In genomic region chr5:122314966-122315667, GRCm38 (mm10) we compare ENCODE assay signal across 8 mouse cellular contexts. TPM values are rescaled to one million over a fixed set of nuclear protein-coding genes. Genes with fewer than 3 reads are reported as not detected.
DNase-seq lines count a peak whose midpoint lies in the region; ATAC-seq and TF ChIP-seq lines count a peak whose summit lies in the region.

No protein-coding gene starts in this region.

- H3K4me3 ChIP-seq in C2C12 (ENCODE audit: insufficient read depth, poor library complexity, severe bottlenecking), result no peak overlapping the region
- H3K4me3 ChIP-seq in embryonic facial prominence, embryonic 15.5 days (replicated peaks), result no peak overlapping the region
- no peak overlapping the region for H3K4me3 ChIP-seq in heart, embryonic 14.5 days (ENCODE audit: control insufficient read depth in 1 of 2, insufficient read depth in 1 of 2, low read depth in 1 of 2, low read length in 2 of 2)
- H3K4me3 ChIP-seq in layer of hippocampus, adult 2 months, result no peak overlapping the region
- H3K4me3 ChIP-seq in lung, embryonic 14.5 days (ENCODE audit: low read depth, low read length), result no peak overlapping the region

- H3K79me3 ChIP-seq in C2C12 (ENCODE audit: low read depth), result no peaks in the 10 kb centered on the region

- H3K27me3 ChIP-seq in C2C12 (ENCODE audit: control insufficient read depth, insufficient read depth, insufficient read length), result no peaks in the 10 kb centered on the region
- no peaks in the 10 kb centered on the region for H3K27me3 ChIP-seq in embryonic facial prominence, embryonic 15.5 days
- no peaks in the 10 kb centered on the region for H3K27me3 ChIP-seq in heart, embryonic 14.5 days (ENCODE audit: control insufficient read depth, insufficient read depth, low read length)
- H3K27me3 ChIP-seq in lung, embryonic 14.5 days (ENCODE audit: insufficient read depth, low read length), result no peaks in the 10 kb centered on the region

- no peak overlapping the region for H3ac ChIP-seq in C2C12 (ENCODE audit: control insufficient read depth, insufficient read length, low read depth)

- H3K79me2 ChIP-seq in C2C12 (ENCODE audit: control insufficient read depth, insufficient read depth), result peaks cover 13% of the 10 kb centered on the region

- DNase-seq in adrenal gland, adult 18-20 months (ENCODE audit: low spot score in 2 of 2), result peak; percentile 73 to 81
- peak; percentile 85 to 88 for DNase-seq in layer of hippocampus, adult 2 months (ENCODE audit: low spot score in 2 of 2)
- DNase-seq in lung, embryonic 14.5 days, result peak; percentile 66
- DNase-seq in right cerebral cortex, postnatal 36 days (ENCODE audit: low spot score in 2 of 2), result peak; percentile 90 to 94
- DNase-seq in urinary bladder, postnatal 25 days (ENCODE audit: low spot score), result peak; percentile 72

- H3K27ac ChIP-seq in embryonic facial prominence, embryonic 15.5 days (replicated peaks), result peak overlapping the region; percentile 40
- H3K27ac ChIP-seq in heart, embryonic 14.5 days (replicated peaks in 1 of 2; ENCODE audit: control insufficient read depth in 1 of 2, insufficient read depth in 1 of 2, low read depth in 2 of 2, low read length in 2 of 2), result peak overlapping the region; percentile 60 to 70
- peak overlapping the region; percentile 83 for H3K27ac ChIP-seq in layer of hippocampus, adult 2 months
- peak overlapping the region; percentile 26; the same call in 1 of the 2 replicates for H3K27ac ChIP-seq in lung, embryonic 14.5 days (ENCODE audit: low read depth)

- ATAC-seq in embryonic facial prominence, embryonic 15.5 days (ENCODE audit: insufficient number of reproducible peaks, low FRiP score, low TSS enrichment, low read depth), result peak; percentile 90
- peak; percentile 70 for ATAC-seq in heart, embryonic 14.5 days (ENCODE audit: insufficient number of reproducible peaks, insufficient read depth, low FRiP score, low read depth)
- ATAC-seq in lung, embryonic 14.5 days (ENCODE audit: insufficient read depth), result peak; percentile 77

- peaks cover 11% of the 10 kb centered on the region for H3K4me1 ChIP-seq in embryonic facial prominence, embryonic 15.5 days
- peaks cover 21 to 53% of the 10 kb centered on the region in 2 experiments for H3K4me1 ChIP-seq in heart, embryonic 14.5 days (ENCODE audit: control insufficient read depth in 2 of 2, insufficient read depth in 2 of 2, low read length in 2 of 2)
- H3K4me1 ChIP-seq in lung, embryonic 14.5 days (ENCODE audit: insufficient read depth), result 0 out of 2 replicates have a peak, but pooled peaks cover 2% of the 10 kb centered on the region

- no peak overlapping the region for H3K9ac ChIP-seq in embryonic facial prominence, embryonic 15.5 days
- peak overlapping the region; percentile 44; the same call in 1 of the 2 replicates for H3K9ac ChIP-seq in heart, embryonic 14.5 days (ENCODE audit: low read length)
- H3K9ac ChIP-seq in lung, embryonic 14.5 days, result no peak overlapping the region

- H3K9me3 ChIP-seq in embryonic facial prominence, embryonic 15.5 days (replicated peaks), result no peaks in the 10 kb centered on the region
- no peaks in the 10 kb centered on the region for H3K9me3 ChIP-seq in heart, embryonic 14.5 days (ENCODE audit: control insufficient read depth, low read length)
- H3K9me3 ChIP-seq in lung, embryonic 14.5 days (ENCODE audit: low read depth, low read length), result no peaks in the 10 kb centered on the region

- peaks cover 17% of the 10 kb centered on the region for H3K36me3 ChIP-seq in C2C12 (ENCODE audit: control insufficient read depth, insufficient read depth)
- H3K36me3 ChIP-seq in embryonic facial prominence, embryonic 15.5 days, result peaks cover 19% of the 10 kb centered on the region
- H3K36me3 ChIP-seq in heart, embryonic 14.5 days (ENCODE audit: control insufficient read depth, insufficient read depth, low read length), result peaks cover 37% of the 10 kb centered on the region
- peaks cover 35% of the 10 kb centered on the region; the same call in 1 of the 2 replicates for H3K36me3 ChIP-seq in lung, embryonic 14.5 days (ENCODE audit: insufficient read depth)

- TF ChIP-seq CTCF in C2C12 (IDR thresholded peaks at IDR 0.05; ENCODE audit: control insufficient read depth, insufficient read depth, insufficient read length), result peak; percentile 10
- peak; percentile 52 for TF ChIP-seq CTCF in layer of hippocampus, adult 2 months (conservative IDR thresholded peaks at IDR 0.05)
- 0 out of 2 replicates have a peak, but pooled peaks have one; percentile 29 for TF ChIP-seq CTCF in lung, embryonic 14.5 days (IDR thresholded peaks at IDR 0.05; ENCODE audit: low read depth)

- no peak overlapping the region for H3K4me2 ChIP-seq in embryonic facial prominence, embryonic 15.5 days (replicated peaks)
- H3K4me2 ChIP-seq in heart, embryonic 14.5 days (ENCODE audit: low read length), result peak overlapping the region; percentile 31
- H3K4me2 ChIP-seq in lung, embryonic 14.5 days, result no peak overlapping the region

- 55% methylated on average over 20 of the region's 20 CpGs for WGBS in embryonic facial prominence, embryonic 15.5 days
- 42% methylated on average over 20 of the region's 20 CpGs for WGBS in heart, embryonic 14.5 days
- WGBS in lung, embryonic 14.5 days, result 52% methylated on average over 20 of the region's 20 CpGs

TF ChIP-seq in C2C12, 6 proteins besides CTCF, POLR2A, EP300 and RAD21:
- TF ChIP-seq MYOG (IDR thresholded peaks at IDR 0.05; ENCODE audit: control insufficient read depth, extremely low read depth, insufficient read length) (no peak), MYOD1 (IDR thresholded peaks at IDR 0.05; ENCODE audit: control insufficient read depth, insufficient read length, low read depth) (no peak), FOSL1 (IDR thresholded peaks at IDR 0.05; ENCODE audit: insufficient read depth, low read length, poor library complexity, severe bottlenecking) (no peak), MAX (IDR thresholded peaks at IDR 0.05) (peak; percentile 34), USF1 (IDR thresholded peaks at IDR 0.05; ENCODE audit: low read depth) (peak; percentile 61), CEBPB (IDR thresholded peaks at IDR 0.05; ENCODE audit: low read depth) (no peak)

RNA-seq across cellular contexts. Expression of gene Pptc7, which starts 31.0 kb away (rescaled TPM):
- polyA plus RNA-seq in C2C12 (2012; fragmentation: generic; extraction: Trizol), result 6.3 TPM
- total RNA-seq in adrenal gland, adult 18-20 months (2021), result 10 to 100 TPM; 56.1 to 70.7 TPM
- 8.0 and 9.5 TPM in 2 replicates for polyA plus RNA-seq in embryonic facial prominence, embryonic 15.5 days (2015; fragmentation: Nextera tagmentation; extraction: Ambion mirVana)
- polyA plus RNA-seq in heart, embryonic 14.5 days (2014; fragmentation: Nextera tagmentation; extraction: Ambion mirVana), result 13.0 and 16.3 TPM in 2 replicates
- 10 to 100 TPM; 39.8 to 41.1 TPM for total RNA-seq in layer of hippocampus, adult 2 months (2021)
- 9.5 and 10.1 TPM in 2 replicates for polyA plus RNA-seq in lung, embryonic 14.5 days (2014; fragmentation: Nextera tagmentation; extraction: Ambion mirVana)

RNA-seq across cellular contexts. Expression of gene Rad9b, which starts 38.9 kb away (rescaled TPM):
- 0.73 TPM for polyA plus RNA-seq in C2C12 (2012; fragmentation: generic; extraction: Trizol)
- total RNA-seq in adrenal gland, adult 18-20 months (2021), result 1 to 10 TPM; 2.4 TPM
- 11.4 and 11.5 TPM in 2 replicates for polyA plus RNA-seq in embryonic facial prominence, embryonic 15.5 days (2015; fragmentation: Nextera tagmentation; extraction: Ambion mirVana)
- 6.4 and 6.7 TPM in 2 replicates for polyA plus RNA-seq in heart, embryonic 14.5 days (2014; fragmentation: Nextera tagmentation; extraction: Ambion mirVana)
- total RNA-seq in layer of hippocampus, adult 2 months (2021), result 1 to 10 TPM; 5.1 to 5.9 TPM
- 5.3 and 6.4 TPM in 2 replicates for polyA plus RNA-seq in lung, embryonic 14.5 days (2014; fragmentation: Nextera tagmentation; extraction: Ambion mirVana)

RNA-seq across cellular contexts. Expression of gene Vps29, which starts 39.1 kb away (rescaled TPM):
- polyA plus RNA-seq in C2C12 (2012; fragmentation: generic; extraction: Trizol), result 148 TPM
- 100 to 1,000 TPM; 150 to 156 TPM for total RNA-seq in adrenal gland, adult 18-20 months (2021)
- 178 and 184 TPM in 2 replicates for polyA plus RNA-seq in embryonic facial prominence, embryonic 15.5 days (2015; fragmentation: Nextera tagmentation; extraction: Ambion mirVana)
- polyA plus RNA-seq in heart, embryonic 14.5 days (2014; fragmentation: Nextera tagmentation; extraction: Ambion mirVana), result 220 and 249 TPM in 2 replicates
- total RNA-seq in layer of hippocampus, adult 2 months (2021), result 100 to 1,000 TPM; 173 to 186 TPM
- 219 and 223 TPM in 2 replicates for polyA plus RNA-seq in lung, embryonic 14.5 days (2014; fragmentation: Nextera tagmentation; extraction: Ambion mirVana)

RNA-seq across cellular contexts. Expression of gene Tctn1, which starts 50.9 kb away (rescaled TPM):
- polyA plus RNA-seq in C2C12 (2012; fragmentation: generic; extraction: Trizol), result 2.6 TPM
- 10 to 100 TPM; 10.6 to 11.8 TPM for total RNA-seq in adrenal gland, adult 18-20 months (2021)
- 6.9 and 7.5 TPM in 2 replicates for polyA plus RNA-seq in embryonic facial prominence, embryonic 15.5 days (2015; fragmentation: Nextera tagmentation; extraction: Ambion mirVana)
- 3.4 and 3.7 TPM in 2 replicates for polyA plus RNA-seq in heart, embryonic 14.5 days (2014; fragmentation: Nextera tagmentation; extraction: Ambion mirVana)
- 10 to 100 TPM; 15.2 TPM for total RNA-seq in layer of hippocampus, adult 2 months (2021)
- 5.7 and 6.9 TPM in 2 replicates for polyA plus RNA-seq in lung, embryonic 14.5 days (2014; fragmentation: Nextera tagmentation; extraction: Ambion mirVana)

RNA-seq across cellular contexts. Expression of gene Gpn3, which starts 56.6 kb away (rescaled TPM):
- polyA plus RNA-seq in C2C12 (2012; fragmentation: generic; extraction: Trizol), result 35.9 TPM
- 10 to 100 TPM; 29.7 to 34.9 TPM for total RNA-seq in adrenal gland, adult 18-20 months (2021)
- 61.3 and 64.5 TPM in 2 replicates for polyA plus RNA-seq in embryonic facial prominence, embryonic 15.5 days (2015; fragmentation: Nextera tagmentation; extraction: Ambion mirVana)
- 52.3 and 59.5 TPM in 2 replicates for polyA plus RNA-seq in heart, embryonic 14.5 days (2014; fragmentation: Nextera tagmentation; extraction: Ambion mirVana)
- 10 to 100 TPM; 30.0 to 32.3 TPM for total RNA-seq in layer of hippocampus, adult 2 months (2021)
- 72.1 and 75.5 TPM in 2 replicates for polyA plus RNA-seq in lung, embryonic 14.5 days (2014; fragmentation: Nextera tagmentation; extraction: Ambion mirVana)

Comparison
In these comparisons a context has a peak if more than half of its experiments do, and no peak if none do; other contexts are left out.
1. H3K27ac ChIP-seq: peak in every context shown above with its lines; median percentile 83 in layer of hippocampus, adult 2 months; 65 in heart, embryonic 14.5 days; 40 in embryonic facial prominence, embryonic 15.5 days; 26 in lung, embryonic 14.5 days.